Mouse (Mus musculus) small intestine, adult 2 months (tissue): Measurements from ENCODE around the gene Mrfap1.

ENCODE experiments used
- CTCF ChIP-seq: fragments of 200-500 bp; IDR thresholded peaks from 2 replicates; pipeline ENCODE4 v1.5.1; 2012; ENCODE audit warnings: low read depth, mild to moderate bottlenecking, control low read depth, inconsistent platforms, low read length, moderate library complexity, mixed read lengths; ENCODE audit not compliant: insufficient replicate concordance, insufficient read length; ENCODE audit errors: extremely low read depth
- POLR2A ChIP-seq: fragments of 200-500 bp; IDR thresholded peaks from 2 replicates; pipeline ENCODE4 v1.6.1; 2012; ENCODE audit warnings: low read depth, mild to moderate bottlenecking, control low read depth, inconsistent platforms, low read length, moderate library complexity

- no peak for TF ChIP-seq CTCF
- TF ChIP-seq POLR2A: no peak
Measured at GRCm38 (mm10) chr5:36776021-36776575, 20.5 kb downstream of the Mrfap1 start.
